Mouse (Mus musculus): ENCODE measurements at regions not wholly inside any gene's neighbourhood (a gene's known extent, or its start where the extent isn't known, plus 50 kb on each side); places are given as distances from the start of the nearest gene placed in this dataset.
"Not testable (repeated sequence)": the region's sequence is repeated elsewhere in the genome, so short reads cannot be mapped to it uniquely, and the experiment has no call there.

DNA sequence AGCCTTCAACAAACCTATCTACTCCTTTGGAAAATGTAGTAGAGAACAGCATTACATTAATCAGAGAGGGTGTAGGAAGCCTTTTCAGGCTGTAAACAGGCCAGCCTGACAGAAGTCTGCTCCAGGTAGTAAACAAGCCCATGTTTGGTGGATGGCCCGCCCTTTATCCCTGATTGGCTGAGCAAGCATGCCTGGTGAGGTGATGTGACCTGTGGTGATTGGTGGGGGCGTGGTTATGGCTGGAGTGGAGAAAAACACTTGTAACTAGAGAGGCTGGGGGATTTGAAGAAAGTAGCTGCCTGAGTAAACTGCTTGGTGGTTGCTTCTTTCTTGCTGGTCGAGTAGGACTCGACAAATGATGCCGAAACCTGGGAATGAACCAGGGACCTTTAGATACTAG, 621.3 kb upstream of the Dsel start:
- 86% methylated on average over 5 of the region's 5 CpGs for WGBS
- H3K27me3 ChIP-seq (ENCODE audit: insufficient read depth, poor library complexity, severe bottlenecking); DNase-seq (ENCODE audit: low spot score): not testable (repeated sequence)

DNA sequence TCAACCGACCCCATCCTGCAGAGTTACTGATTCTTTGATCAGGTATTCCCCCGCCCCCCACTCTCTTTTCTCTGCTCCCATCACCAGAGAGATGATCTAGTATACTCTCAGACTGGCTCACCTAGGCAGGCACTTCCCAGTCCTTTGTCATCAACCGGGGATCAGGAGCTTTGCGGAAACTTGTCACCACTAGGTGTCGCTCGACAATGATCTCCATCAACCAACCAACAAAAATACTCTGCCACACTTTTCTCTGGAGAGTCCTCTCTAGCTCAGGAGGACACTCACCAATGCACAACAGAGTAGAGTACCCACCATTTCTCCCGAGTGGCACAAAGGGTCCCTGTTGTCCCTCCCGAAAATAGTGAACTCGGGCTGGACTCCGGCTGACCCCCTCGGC, 591.3 kb upstream of the Dsel start:
- H3K36me3 ChIP-seq: no peaks in the 10 kb centered on the region
- no peaks in the 10 kb centered on the region for H3K27me3 ChIP-seq (ENCODE audit: insufficient read depth, poor library complexity, severe bottlenecking)
- WGBS: 39% methylated on average over 11 of the region's 11 CpGs
- H3K4me1 ChIP-seq (replicated peaks): no peaks in the 10 kb centered on the region
- H3K4me3 ChIP-seq: no peak overlapping the region
- no peak overlapping the region for H3K27ac ChIP-seq
- peak; percentile 58 for DNase-seq (ENCODE audit: low spot score)
- no peaks in the 10 kb centered on the region for H3K9me3 ChIP-seq

More for the DNA sequence above, 621.3 kb upstream of the Dsel start:
- H3K4me1 ChIP-seq (replicated peaks); H3K9me3 ChIP-seq; H3K27ac ChIP-seq; H3K36me3 ChIP-seq; H3K4me3 ChIP-seq: not testable (repeated sequence)

DNA sequence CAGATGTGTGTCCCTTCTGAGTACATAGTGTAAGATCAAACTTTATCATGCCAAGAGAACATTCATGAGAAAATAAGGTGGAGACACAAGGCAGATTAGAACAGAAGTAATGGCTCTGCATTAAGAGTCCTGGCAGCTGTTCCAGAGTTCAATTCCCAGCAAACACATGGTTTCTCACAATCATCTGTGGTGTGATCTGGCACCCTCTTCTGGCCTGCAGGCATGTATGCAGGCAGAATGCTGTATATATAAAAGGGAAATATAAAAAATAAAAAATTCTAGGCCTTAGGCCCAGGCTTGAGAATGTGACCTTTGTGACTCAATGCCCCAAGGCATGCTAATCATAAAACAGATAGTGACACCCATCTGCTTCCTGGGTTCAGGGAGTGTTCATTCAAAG, 587.7 kb upstream of the Dsel start:
- H3K4me3 ChIP-seq: no peak overlapping the region
- no peaks in the 10 kb centered on the region for H3K9me3 ChIP-seq
- H3K4me1 ChIP-seq (replicated peaks): no peaks in the 10 kb centered on the region
- H3K27ac ChIP-seq: no peak overlapping the region
- H3K36me3 ChIP-seq: no peaks in the 10 kb centered on the region
- H3K27me3 ChIP-seq (ENCODE audit: insufficient read depth, poor library complexity, severe bottlenecking): no peaks in the 10 kb centered on the region
- DNase-seq (ENCODE audit: low spot score): no peak

DNA sequence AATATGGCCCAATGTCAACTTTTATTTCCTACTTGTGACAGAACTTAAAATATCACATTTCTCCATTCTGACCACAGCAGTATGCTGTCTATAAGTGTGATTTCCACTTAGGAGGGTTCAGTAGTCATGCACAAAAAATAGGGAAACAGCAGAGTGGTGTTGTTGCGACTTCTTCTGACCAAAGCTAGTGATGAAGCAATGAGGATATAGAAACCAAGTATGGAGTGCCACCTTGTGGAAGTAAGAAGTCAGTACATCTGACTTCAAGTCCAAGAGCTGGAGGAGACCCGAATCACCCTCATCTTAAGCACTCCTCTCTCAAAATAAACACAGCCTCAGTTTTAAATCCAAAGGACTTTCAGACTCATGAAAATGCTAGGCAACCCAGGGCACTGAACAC, 586.9 kb upstream of the Dsel start:
- no peak for DNase-seq (ENCODE audit: low spot score)
- Histone ChIP-seq H3K36me3 (no peaks in the 10 kb centered on the region), H3K4me1 (replicated peaks) (no peaks in the 10 kb centered on the region), H3K4me3 (no peak overlapping the region), H3K27ac (no peak overlapping the region), H3K27me3 (ENCODE audit: insufficient read depth, poor library complexity, severe bottlenecking) (no peaks in the 10 kb centered on the region), H3K9me3 (no peaks in the 10 kb centered on the region)
- WGBS: 26% methylated on average over 2 of the region's 2 CpGs

DNA sequence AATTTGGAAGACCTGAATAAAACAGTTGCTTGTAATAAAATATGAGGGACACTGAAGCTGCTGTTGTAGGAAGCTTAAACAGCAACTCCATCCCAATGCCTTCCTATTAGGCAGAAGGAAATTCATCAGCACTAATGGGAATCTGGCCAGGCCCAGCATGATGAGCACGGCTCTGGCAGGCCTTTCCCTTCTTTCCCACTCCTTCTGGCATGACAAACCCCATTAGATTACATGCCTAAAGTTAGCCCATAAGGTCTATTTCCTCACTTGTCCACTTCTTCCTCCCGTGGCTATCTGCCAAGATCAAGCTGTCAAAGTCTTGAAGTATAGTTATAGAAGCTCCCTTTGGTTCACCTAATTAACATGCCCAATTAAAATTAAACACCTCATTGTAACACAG, 574.4 kb upstream of the Dsel start:
- 72% methylated on average over 2 of the region's 2 CpGs for WGBS
- no peak for DNase-seq (ENCODE audit: low spot score)
- Histone ChIP-seq H3K27me3 (ENCODE audit: insufficient read depth, poor library complexity, severe bottlenecking) (no peaks in the 10 kb centered on the region), H3K4me1 (replicated peaks) (no peaks in the 10 kb centered on the region), H3K4me3 (no peak overlapping the region), H3K36me3 (no peaks in the 10 kb centered on the region), H3K27ac (no peak overlapping the region), H3K9me3 (no peaks in the 10 kb centered on the region)

DNA sequence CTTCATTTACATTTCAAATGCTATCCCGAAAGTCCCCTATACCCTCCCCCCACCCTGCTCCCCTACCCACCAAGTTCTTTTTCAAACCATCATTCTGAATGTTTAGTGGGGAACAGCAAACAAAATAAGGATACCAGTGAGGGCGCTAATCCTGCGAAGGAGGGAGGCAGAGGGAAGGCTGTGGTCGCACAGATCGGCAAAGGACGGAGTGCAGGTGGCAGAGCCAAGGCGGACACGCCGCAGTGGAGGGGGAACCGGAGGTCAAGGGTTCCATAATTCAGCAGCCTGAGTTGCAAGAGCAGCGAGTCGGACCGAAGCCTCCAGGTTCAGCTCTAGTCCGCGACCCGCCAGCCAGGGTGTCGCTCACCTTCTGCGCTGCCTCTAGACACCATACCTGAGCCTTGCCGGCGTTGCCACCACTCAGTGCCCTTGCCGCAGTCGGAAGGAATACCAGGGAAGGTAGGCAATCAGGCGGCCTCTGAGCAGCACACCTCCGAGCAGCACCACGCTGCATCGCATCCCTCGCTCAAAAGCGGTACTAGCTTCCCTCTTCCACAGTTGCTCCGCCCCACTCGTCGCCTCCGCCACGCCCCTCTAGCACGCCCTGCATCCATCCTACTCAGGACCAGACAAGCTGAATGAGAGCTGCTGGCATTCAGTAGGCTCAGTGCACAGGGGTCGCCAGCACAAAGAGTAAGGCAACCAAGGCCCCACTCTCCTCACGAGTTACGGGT, 551.8 kb upstream of the Dsel start:
- H3K9me3 ChIP-seq: no peaks in the 10 kb centered on the region
- no peak overlapping the region; the same call in 1 of the 2 replicates for H3K27ac ChIP-seq
- DNase-seq (ENCODE audit: low spot score): peak; percentile 70
- peaks cover 6% of the 10 kb centered on the region; the same call in 1 of the 2 replicates for H3K4me1 ChIP-seq (replicated peaks)
- H3K27me3 ChIP-seq (ENCODE audit: insufficient read depth, poor library complexity, severe bottlenecking): peaks cover 23% of the 10 kb centered on the region
- peak overlapping the region; percentile 64 for H3K4me3 ChIP-seq
- 3% methylated on average over 37 of the region's 37 CpGs for WGBS
- H3K36me3 ChIP-seq: no peaks in the 10 kb centered on the region

DNA sequence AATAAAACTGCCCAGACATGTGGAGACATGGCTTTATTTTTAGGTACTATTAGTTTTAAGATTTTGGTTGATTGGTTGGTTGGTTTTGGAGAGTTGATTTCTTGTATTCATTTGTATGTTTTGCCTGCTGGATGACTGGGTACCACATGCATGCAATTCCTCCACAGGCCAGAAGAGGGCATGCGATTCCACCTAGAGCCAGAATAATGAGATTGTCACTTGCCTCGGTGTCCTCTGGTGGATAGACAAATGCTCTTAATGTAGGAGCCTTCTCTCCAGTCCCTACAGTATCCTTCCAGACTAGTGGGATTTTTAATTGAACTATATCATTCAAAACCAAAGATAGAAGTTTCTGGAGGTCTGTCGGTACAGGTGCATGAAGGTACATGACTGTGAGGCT, 524.1 kb upstream of the Dsel start:
- no peak overlapping the region for H3K27ac ChIP-seq
- WGBS: 45% methylated on average over 3 of the region's 3 CpGs
- peak; percentile 51 for DNase-seq (ENCODE audit: low spot score)

DNA sequence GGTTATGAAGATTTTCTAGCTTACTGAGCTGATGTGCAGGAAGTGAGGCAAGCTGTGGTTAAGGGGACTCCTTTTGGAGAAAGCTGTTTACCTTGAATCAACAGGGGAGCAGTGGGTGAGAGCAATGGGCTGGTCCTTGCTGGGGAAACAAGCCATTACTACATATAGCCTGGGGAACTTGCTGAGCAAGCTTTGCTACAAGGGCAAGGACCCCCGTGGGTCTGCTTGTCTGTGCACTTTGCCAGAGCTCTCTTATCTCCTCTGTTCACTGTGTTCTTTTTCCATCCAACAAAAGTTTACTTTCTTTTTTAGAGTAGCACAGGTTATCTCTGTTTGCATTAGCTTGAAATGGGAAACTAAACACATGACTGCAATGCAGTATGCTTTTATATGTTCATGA, 519.3 kb upstream of the Dsel start:
- H3K27ac ChIP-seq: no peak overlapping the region
- WGBS: 52% methylated on average over 1 of the region's 1 CpGs
- no peaks in the 10 kb centered on the region for H3K36me3 ChIP-seq

More for the DNA sequence above, 524.1 kb upstream of the Dsel start:
- no peaks in the 10 kb centered on the region for H3K27me3 ChIP-seq (ENCODE audit: insufficient read depth, poor library complexity, severe bottlenecking)
- no peaks in the 10 kb centered on the region for H3K9me3 ChIP-seq
- H3K4me1 ChIP-seq (replicated peaks): no peaks in the 10 kb centered on the region
- no peak overlapping the region for H3K4me3 ChIP-seq
- H3K36me3 ChIP-seq: no peaks in the 10 kb centered on the region

DNA sequence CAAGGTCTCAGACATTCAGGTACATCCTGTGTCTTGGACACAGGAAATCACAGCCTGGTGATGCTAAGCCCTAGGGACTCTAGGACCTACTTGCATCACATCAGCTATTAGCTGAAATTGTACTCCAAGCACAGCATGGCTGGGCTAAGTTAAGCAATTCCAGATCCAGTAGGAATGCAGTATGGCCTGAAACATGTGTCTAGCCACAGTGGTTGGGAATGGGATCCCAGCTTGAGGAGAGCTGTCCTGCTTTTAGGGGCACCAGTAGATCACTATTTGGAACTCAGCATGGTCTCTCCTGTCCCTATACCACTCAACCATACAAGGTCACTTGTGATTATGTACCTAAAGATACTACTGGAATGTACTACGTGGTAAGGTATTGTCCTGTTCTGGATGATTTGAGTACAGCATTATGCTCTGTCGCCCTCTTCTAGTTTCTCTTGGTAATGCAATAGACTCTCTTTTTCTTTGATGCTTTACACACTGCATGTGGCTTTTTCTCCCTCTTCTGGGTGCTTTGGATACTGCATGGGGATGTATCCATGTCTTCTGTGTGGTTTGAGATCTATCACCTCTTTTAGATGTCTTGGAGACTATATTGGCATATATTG, 515.0 kb upstream of the Dsel start:
- H3K4me1 ChIP-seq (replicated peaks): no peaks in the 10 kb centered on the region
- H3K4me3 ChIP-seq: no peak overlapping the region
- peak; percentile 5 for DNase-seq (ENCODE audit: low spot score)
- H3K36me3 ChIP-seq: no peaks in the 10 kb centered on the region
- H3K27me3 ChIP-seq (ENCODE audit: insufficient read depth, poor library complexity, severe bottlenecking): no peaks in the 10 kb centered on the region
- WGBS: 20% methylated on average over 2 of the region's 2 CpGs
- H3K27ac ChIP-seq: no peak overlapping the region
- no peaks in the 10 kb centered on the region for H3K9me3 ChIP-seq

More for the DNA sequence above, 519.3 kb upstream of the Dsel start:
- Histone ChIP-seq H3K4me1 (replicated peaks) (no peaks in the 10 kb centered on the region), H3K4me3 (no peak overlapping the region), H3K9me3 (no peaks in the 10 kb centered on the region), H3K27me3 (ENCODE audit: insufficient read depth, poor library complexity, severe bottlenecking) (no peaks in the 10 kb centered on the region)
- no peak for DNase-seq (ENCODE audit: low spot score)

DNA sequence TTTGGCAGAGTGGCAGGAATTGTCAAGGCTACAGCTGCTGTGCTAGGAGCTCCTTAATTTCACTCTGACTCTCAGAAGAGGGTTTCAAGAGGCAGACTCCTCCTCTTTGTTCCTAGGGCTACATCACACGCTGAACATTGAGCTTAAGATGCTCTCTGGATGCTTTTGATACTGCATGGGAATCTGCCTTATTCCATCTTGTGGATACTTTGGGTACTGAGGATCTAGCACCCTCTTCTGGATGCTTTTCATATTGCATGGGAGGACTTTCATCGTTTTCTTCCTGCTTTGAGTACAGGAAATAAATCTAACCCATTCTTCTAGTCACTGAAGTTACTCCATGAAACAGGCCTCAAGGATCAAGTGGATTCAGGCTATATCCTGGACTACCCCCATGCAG, 513.9 kb upstream of the Dsel start:
- Histone ChIP-seq H3K9me3 (no peaks in the 10 kb centered on the region), H3K4me1 (replicated peaks) (no peaks in the 10 kb centered on the region), H3K27ac (no peak overlapping the region), H3K4me3 (no peak overlapping the region), H3K36me3 (no peaks in the 10 kb centered on the region), H3K27me3 (ENCODE audit: insufficient read depth, poor library complexity, severe bottlenecking) (no peaks in the 10 kb centered on the region)
- WGBS: 9% methylated on average over 2 of the region's 2 CpGs
- peak; percentile 34 for DNase-seq (ENCODE audit: low spot score)

DNA sequence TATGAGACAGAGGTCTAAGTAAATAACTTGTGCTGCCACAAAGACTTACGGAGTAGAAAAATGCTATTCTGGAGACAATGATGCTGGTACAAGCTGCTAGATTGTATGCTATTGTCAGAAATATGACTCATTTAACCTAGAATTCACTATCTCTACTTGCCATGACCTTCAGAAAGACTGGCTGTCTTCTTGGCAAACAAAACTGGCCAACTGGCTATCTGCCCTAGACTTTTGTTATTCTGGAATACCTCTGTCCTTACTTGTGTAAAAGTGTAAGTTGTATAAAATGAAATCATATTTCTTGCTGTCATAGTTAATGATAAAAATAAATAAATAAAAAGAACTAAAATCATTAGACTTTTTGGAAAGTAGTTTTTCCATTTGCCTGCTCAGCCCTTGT, 491.1 kb upstream of the Dsel start:
- Histone ChIP-seq H3K4me1 (replicated peaks) (no peaks in the 10 kb centered on the region), H3K27me3 (ENCODE audit: insufficient read depth, poor library complexity, severe bottlenecking) (no peaks in the 10 kb centered on the region), H3K4me3 (no peak overlapping the region), H3K9me3 (no peaks in the 10 kb centered on the region), H3K36me3 (no peaks in the 10 kb centered on the region), H3K27ac (no peak overlapping the region)
- WGBS: 91% methylated on average over 1 of the region's 1 CpGs
- no peak for DNase-seq (ENCODE audit: low spot score)

Measured in hindbrain, embryonic 10.5 days (tissue).